ENCODE assay signal across 9 mouse cellular contexts in the genomic region with DNA sequence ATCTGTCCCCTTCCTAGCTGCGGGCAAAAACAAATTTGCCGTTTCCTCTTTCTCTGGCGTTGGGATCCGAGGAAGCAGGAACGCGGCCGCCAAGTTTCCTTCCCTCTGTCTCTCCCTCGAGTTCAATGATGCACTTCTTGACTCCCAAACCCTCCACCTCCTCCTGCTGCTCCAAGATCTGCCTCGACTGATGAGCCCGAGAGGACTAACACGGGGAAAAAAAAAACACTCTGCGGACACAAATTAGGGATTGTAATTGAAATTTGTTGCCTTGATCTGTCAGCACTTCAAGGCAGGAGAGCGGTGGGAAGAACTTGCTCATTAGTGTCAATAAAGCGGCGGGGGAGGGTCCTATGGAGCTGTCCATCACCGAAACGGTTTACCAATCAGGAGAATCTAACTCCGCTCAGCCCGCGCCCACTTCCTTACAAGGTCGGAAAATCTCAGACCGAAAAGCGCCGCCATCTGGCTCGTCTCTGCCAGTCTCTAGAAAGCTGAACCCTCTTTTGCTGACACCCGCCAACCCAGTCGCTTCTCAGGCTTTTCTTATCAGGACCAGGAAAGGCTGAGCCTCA. TPM values are rescaled to one million over a fixed set of nuclear protein-coding genes. Genes with fewer than 3 reads are reported as not detected.
DNase-seq lines count a peak whose midpoint lies in the region; ATAC-seq lines count a peak whose summit lies in the region.
"Had no signal": no experiment of that assay in that cellular context is flagged by ENCODE, and none has a peak within 500 bp of the region (broad histone marks: within the 10 kb centered on the region; RNA-seq: fewer than 3 reads in every experiment).

A gene (minus strand): TSS at position 300 of the 575 bp plus-strand sequence.

- peak within 1 kb of the TSS; percentile 80 for H3K4me2 ChIP-seq in forebrain, embryonic 13.5 days
- H3K4me2 ChIP-seq in limb, embryonic 11.5 days (ENCODE audit: low read depth, severe bottlenecking): peak within 1 kb of the TSS; percentile 73
- H3K4me2 ChIP-seq in midbrain, embryonic 11.5 days: peak within 1 kb of the TSS; percentile 71

- peak within 1 kb of the TSS; percentile 62 for H3K9ac ChIP-seq in forebrain, embryonic 13.5 days
- H3K9ac ChIP-seq in limb, embryonic 11.5 days (ENCODE audit: low read length): peak within 1 kb of the TSS; percentile 99
- H3K9ac ChIP-seq in midbrain, embryonic 11.5 days (ENCODE audit: low read length): peak within 1 kb of the TSS; percentile 53

- H3K4me1 ChIP-seq in forebrain, embryonic 13.5 days: peaks cover 24% of the 10 kb centered on the region
- H3K4me1 ChIP-seq in limb, embryonic 11.5 days (ENCODE audit: control insufficient read depth, insufficient read depth, low read length): peaks cover 15% of the 10 kb centered on the region
- peaks cover 15% of the 10 kb centered on the region for H3K4me1 ChIP-seq in midbrain, embryonic 11.5 days (ENCODE audit: control insufficient read depth, insufficient read depth, low read length)

- H3K27ac ChIP-seq in forebrain, embryonic 13.5 days: no peak within 1 kb of the TSS; the same call in 1 of the 2 replicates
- H3K27ac ChIP-seq in limb, embryonic 11.5 days (replicated peaks; ENCODE audit: low read depth, low read length): peak within 1 kb of the TSS; percentile 98
- no peak within 1 kb of the TSS for H3K27ac ChIP-seq in midbrain, embryonic 11.5 days (ENCODE audit: low read depth, low read length)

- no peak for ATAC-seq in cerebellum, adult (ENCODE audit: insufficient number of reproducible peaks, low FRiP score, low TSS enrichment)
- peak; percentile 91 for ATAC-seq in forebrain, embryonic 13.5 days
- peak; percentile 82 for ATAC-seq in limb, embryonic 11.5 days (ENCODE audit: insufficient number of reproducible peaks, low FRiP score, low TSS enrichment, low read depth)
- ATAC-seq in midbrain, embryonic 11.5 days (ENCODE audit: low FRiP score): peak; percentile 88

- H3K4me3 ChIP-seq in forebrain, embryonic 13.5 days: peak within 1 kb of the TSS; percentile 45
- H3K4me3 ChIP-seq in limb, embryonic 11.5 days (ENCODE audit: low read depth, low read length): peak within 1 kb of the TSS; percentile 92
- peak within 1 kb of the TSS; percentile 43 for H3K4me3 ChIP-seq in midbrain, embryonic 11.5 days (ENCODE audit: low read depth, low read length)

- H3K27me3 ChIP-seq in forebrain, embryonic 13.5 days: peaks cover 87% of the 10 kb centered on the region
- H3K27me3 ChIP-seq in limb, embryonic 11.5 days (ENCODE audit: control insufficient read depth, insufficient read depth, low read length): peaks cover 27% of the 10 kb centered on the region
- peaks cover 80% of the 10 kb centered on the region for H3K27me3 ChIP-seq in midbrain, embryonic 11.5 days (ENCODE audit: control insufficient read depth, insufficient read depth, low read length)

- WGBS in forebrain, embryonic 13.5 days: under 1% methylated on average over 27 of the region's 27 CpGs
- WGBS in limb, embryonic 11.5 days: 0% methylated on average over 27 of the region's 27 CpGs
- whole genome bisulfite sequencing in midbrain, embryonic 11.5 days: under 1% methylated on average over 27 of the region's 27 CpGs

- DNase-seq in cerebellum, adult 18-20 months: peak; percentile 9 to 26
- DNase-seq in adrenal gland, adult 8-10 months: peak; percentile 51
- DNase-seq in heart, postnatal 25 days (ENCODE audit: low spot score): peak; percentile 79
- DNase-seq in limb, embryonic 11.5 days (ENCODE audit: low spot score): peak; percentile 94
- peak; percentile 97 for DNase-seq in midbrain, embryonic 11.5 days (ENCODE audit: low spot score, missing footprints)
- peak; percentile 59 to 86 for DNase-seq in urinary bladder, postnatal 4 days (ENCODE audit: low spot score in 2 of 2)

- H3K36me3 ChIP-seq in forebrain, embryonic 13.5 days (ENCODE audit: poor library complexity, severe bottlenecking): no peaks in the 10 kb centered on the region
- H3K36me3 ChIP-seq in limb, embryonic 11.5 days (ENCODE audit: control insufficient read depth, insufficient read depth, low read length): no peaks in the 10 kb centered on the region
- no peaks in the 10 kb centered on the region for H3K36me3 ChIP-seq in midbrain, embryonic 11.5 days (ENCODE audit: control insufficient read depth, insufficient read depth, low read length)

- intact Hi-C loops in heart, postnatal 25 days (cut with DNase I): loop anchor here (10.0 kb wide), 3 partner anchors 114 to 494 kb away; no protein-coding TSS in a partner anchor

- H3K9me3 ChIP-seq in forebrain, embryonic 13.5 days (replicated peaks): no peaks in the 10 kb centered on the region
- no peaks in the 10 kb centered on the region for H3K9me3 ChIP-seq in limb, embryonic 11.5 days (ENCODE audit: control insufficient read depth, low read length)
- H3K9me3 ChIP-seq in midbrain, embryonic 11.5 days (ENCODE audit: control insufficient read depth, low read length): no peaks in the 10 kb centered on the region

RNA-seq across cellular contexts. Expression of the gene that starts here (rescaled TPM):
- 1 to 10 TPM in 3 of 4 experiments, under 1 TPM in 1; 0.90 to 2.0 (median 1.1) TPM for total RNA-seq in adrenal gland, adult 8-10 months (2022)
- polyA plus RNA-seq in forebrain, embryonic 13.5 days (2015; fragmentation: Nextera tagmentation; extraction: Ambion mirVana): 1.7 and 2.2 TPM in 2 replicates
- 1 to 10 TPM; 4.4 to 6.1 TPM for total RNA-seq in heart, postnatal 25 days (2021)
- polyA plus RNA-seq in limb, embryonic 11.5 days (2014; fragmentation: Nextera tagmentation; extraction: Ambion mirVana): 33.4 and 38.0 TPM in 2 replicates
- 5.5 and 5.6 TPM in 2 replicates for polyA plus RNA-seq in midbrain, embryonic 11.5 days (2014; fragmentation: Nextera tagmentation; extraction: Ambion mirVana)
- total RNA-seq: liver, adult 2 months had no signal
- polyA plus RNA-seq: liver, adult 2 months had no signal

Comparison
In these comparisons a context has a peak if more than half of its experiments do, and no peak if none do; other contexts are left out.
1. DNase-seq: peak in every context shown above with its lines; median percentile 97 in midbrain, embryonic 11.5 days; 94 in limb, embryonic 11.5 days; 79 in heart, postnatal 25 days; 72 in urinary bladder, postnatal 4 days; 51 in adrenal gland, adult 8-10 months; 18 in cerebellum, adult 18-20 months.